Mouse (Mus musculus) midbrain, embryonic 11.5 days (tissue): ENCODE measurements around the gene St8sia2. TPM values are rescaled to one million over a fixed set of nuclear protein-coding genes. Genes with fewer than 3 reads are reported as not detected.

ENCODE experiments used
- ATAC-seq: fragments of 200-750 bp; cut with Nextera tagmentation; 2 replicates; pipeline ENCODE4 v1.8.0; 2017; ENCODE audit warnings: moderate TSS enrichment, moderate library complexity; ENCODE audit not compliant: low FRiP score
- DNase-seq: peaks from one replicate; pipeline ENCODE4 v3.0.0; 2015; ENCODE audit warnings: low spot score; ENCODE audit errors: missing footprints
- H3K27ac ChIP-seq: fragments of 300-500 bp; sonication (generic); 2 replicates; pipeline ENCODE4 v1.5.1; 2014; ENCODE audit warnings: low read depth, low read length
- H3K27me3 ChIP-seq: fragments of 300-500 bp; sonication (generic); 2 replicates; pipeline ENCODE4 v1.6.1; 2014; ENCODE audit warnings: mild to moderate bottlenecking, low read length, moderate library complexity, mixed read lengths; ENCODE audit not compliant: control insufficient read depth, insufficient read depth
- H3K36me3 ChIP-seq: fragments of 300-500 bp; sonication (generic); 2 replicates; pipeline ENCODE4 v1.6.1; 2014; ENCODE audit warnings: mild to moderate bottlenecking, low read length, moderate library complexity, mixed read lengths; ENCODE audit not compliant: control insufficient read depth, insufficient read depth
- H3K4me1 ChIP-seq: fragments of 300-500 bp; sonication (generic); 2 replicates; pipeline ENCODE4 v1.6.1; 2014; ENCODE audit warnings: low read length; ENCODE audit not compliant: control insufficient read depth, insufficient read depth
- H3K4me2 ChIP-seq: fragments of 300-500 bp; sonication (generic); 2 replicates; pipeline ENCODE4 v1.6.1; 2014; ENCODE audit warnings: mild to moderate bottlenecking, moderate library complexity
- H3K4me3 ChIP-seq: fragments of 300-500 bp; sonication (generic); 2 replicates; pipeline ENCODE4 v1.5.1; 2014; ENCODE audit warnings: low read depth, low read length
- H3K9ac ChIP-seq: fragments of 300-500 bp; sonication (generic); 2 replicates; pipeline ENCODE4 v1.6.1; 2014; ENCODE audit warnings: low read length
- H3K9me3 ChIP-seq: fragments of 300-500 bp; sonication (generic); 2 replicates; pipeline ENCODE4 v1.6.1; 2016; ENCODE audit warnings: low read length; ENCODE audit not compliant: control insufficient read depth
- WGBS: fragments of 180-500 bp; shearing (Covaris S2); extraction: QIAGEN DNeasy Blood & Tissue Kit; methylation state at CpG from one replicate; pipeline ENCODE4 v1.1.7; 2014; 5-methylcytosine and 5-hydroxymethylcytosine counted together
- polyA plus RNA-seq: library from polyadenylated mRNA; unstranded; fragments of >200 nt; fragmentation: Nextera tagmentation; extraction: Ambion mirVana; gene quantifications from 2 replicates; pipeline ENCODE4 v1.2.1, GENCODE M21; 2014

Gene St8sia2
- polyA plus RNA-seq, 1 experiment from 2014 or later = 40.2 TPM

DNA sequence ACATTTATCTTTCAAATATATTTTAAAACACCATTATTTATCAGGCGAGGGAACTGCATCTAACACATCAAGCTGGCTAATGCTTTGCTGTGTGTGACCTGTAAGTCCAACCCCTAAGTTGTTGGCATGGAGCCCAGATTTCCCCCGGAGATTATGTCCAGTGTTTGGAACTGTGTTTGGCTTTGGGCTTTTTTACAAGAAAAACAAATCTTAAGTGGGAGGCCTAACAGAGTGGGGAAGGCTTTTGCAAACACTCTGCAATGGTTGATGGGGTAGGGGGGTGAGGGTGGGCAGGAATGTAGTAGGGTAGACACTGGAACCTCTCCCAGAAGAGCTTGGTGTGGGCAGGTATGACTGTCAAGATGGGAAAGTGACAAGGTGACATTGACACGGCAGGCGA, 71.8 kb downstream of the St8sia2 start:
- Histone ChIP-seq H3K4me3 (no peak overlapping the region), H3K27ac (no peak overlapping the region), H3K36me3 (peaks cover 21% of the 10 kb centered on the region; the same call in 1 of the 2 replicates), H3K9me3 (no peaks in the 10 kb centered on the region), H3K9ac (no peak overlapping the region), H3K4me2 (no peak overlapping the region), H3K27me3 (no peaks in the 10 kb centered on the region), H3K4me1 (no peaks in the 10 kb centered on the region; the same call in 1 of the 2 replicates)
- 82% methylated on average over 4 of the region's 4 CpGs for WGBS
- no peak for DNase-seq
- peak; percentile 48; the same call in 1 of the 2 replicates for ATAC-seq

DNA sequence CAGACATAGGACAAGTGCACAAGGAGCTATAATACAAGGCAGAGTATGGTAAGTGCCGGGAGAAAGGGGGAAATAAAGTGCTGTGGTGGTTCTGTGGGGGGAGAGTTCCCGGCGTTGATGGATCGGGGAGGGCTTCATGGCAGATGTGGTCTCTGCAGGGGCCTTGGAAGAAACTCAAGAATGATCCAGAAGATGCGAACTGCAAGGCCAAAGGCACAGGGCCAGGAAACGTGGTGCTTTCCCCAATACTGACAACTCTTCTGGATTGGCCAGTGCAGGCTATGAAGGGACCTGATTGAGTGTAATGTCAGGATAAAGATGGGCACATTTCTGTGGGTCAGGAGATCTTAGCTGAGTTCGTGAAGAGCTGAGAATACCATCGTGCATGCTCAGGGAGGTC, 74.3 kb downstream of the St8sia2 start:
- Histone ChIP-seq H3K27me3 (no peaks in the 10 kb centered on the region), H3K4me2 (no peak overlapping the region), H3K4me3 (no peak overlapping the region), H3K36me3 (peaks cover 16% of the 10 kb centered on the region; the same call in 1 of the 2 replicates), H3K27ac (no peak overlapping the region), H3K9ac (no peak overlapping the region), H3K4me1 (no peaks in the 10 kb centered on the region; the same call in 1 of the 2 replicates), H3K9me3 (no peaks in the 10 kb centered on the region)
- 93% methylated on average over 8 of the region's 8 CpGs for WGBS
- no peak for ATAC-seq
- no peak for DNase-seq

DNA sequence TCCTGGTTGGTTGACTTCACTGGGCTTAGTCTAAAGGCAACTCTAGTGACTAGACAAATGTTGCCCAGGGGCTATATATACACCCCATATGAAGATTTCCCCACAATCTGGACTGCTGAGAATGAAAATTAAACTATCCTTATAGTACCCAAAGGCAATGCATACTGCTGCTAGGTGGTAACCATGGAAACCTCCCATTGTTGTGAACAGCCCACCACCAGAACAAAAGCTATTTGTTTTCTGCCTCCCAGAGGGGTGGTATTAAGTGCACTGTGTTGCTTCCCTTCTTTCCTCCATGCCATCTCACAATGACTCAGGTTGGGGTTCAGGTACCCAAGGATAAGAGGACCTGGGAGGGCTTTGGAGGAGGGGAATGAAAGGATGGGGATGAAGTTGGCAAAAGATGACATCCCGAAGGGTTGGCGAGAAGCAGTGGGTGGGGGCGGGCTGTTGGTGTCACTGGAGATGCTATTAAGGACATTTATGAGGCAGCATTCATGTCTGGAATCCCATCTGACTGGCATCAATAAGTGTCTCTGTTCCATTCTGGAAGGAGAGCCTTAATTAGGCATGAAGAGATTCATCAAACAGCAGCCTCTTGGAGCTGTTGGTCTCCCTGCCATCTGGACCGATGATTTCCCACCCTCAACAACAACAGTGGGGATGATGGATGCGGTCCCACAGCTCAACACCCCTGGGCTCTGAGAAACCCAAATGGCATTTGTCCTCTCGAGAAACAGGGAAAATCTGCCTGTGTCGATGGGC, 75.3 kb downstream of the St8sia2 start:
- no peak for DNase-seq
- Histone ChIP-seq H3K4me1 (no peaks in the 10 kb centered on the region; the same call in 1 of the 2 replicates), H3K27ac (no peak overlapping the region), H3K27me3 (no peaks in the 10 kb centered on the region), H3K36me3 (peaks cover 14% of the 10 kb centered on the region; the same call in 1 of the 2 replicates), H3K9ac (no peak overlapping the region), H3K9me3 (no peaks in the 10 kb centered on the region), H3K4me3 (no peak overlapping the region), H3K4me2 (no peak overlapping the region)
- WGBS = 92% methylated on average over 7 of the region's 7 CpGs
- ATAC-seq = 0 out of 2 replicates have a peak, but pooled peaks have one; percentile 39

DNA sequence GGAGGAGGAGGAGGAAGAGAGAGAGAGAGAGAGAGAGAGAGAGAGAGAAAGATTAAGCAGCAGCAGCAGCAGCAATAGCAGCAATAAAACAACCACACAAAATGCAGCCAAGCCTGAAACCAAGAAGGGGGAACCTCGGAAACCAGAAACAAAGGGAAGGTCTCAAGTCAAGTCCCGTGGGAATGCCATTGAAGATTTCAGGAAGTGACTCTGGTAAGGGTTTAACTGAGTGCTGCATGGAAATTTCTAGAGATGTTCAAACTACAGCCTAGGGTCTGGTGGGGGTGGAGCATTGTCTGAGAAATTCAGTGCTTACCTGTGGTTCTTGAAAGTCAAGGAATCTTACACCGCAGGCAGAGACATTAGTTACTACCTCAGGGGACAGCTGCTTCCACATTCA, 77.4 kb downstream of the St8sia2 start:
- Histone ChIP-seq H3K9me3 (no peaks in the 10 kb centered on the region), H3K36me3 (0 out of 2 replicates have a peak, but pooled peaks cover 2% of the 10 kb centered on the region), H3K9ac (no peak overlapping the region), H3K27ac (no peak overlapping the region), H3K4me2 (no peak overlapping the region), H3K4me1 (no peaks in the 10 kb centered on the region), H3K4me3 (no peak overlapping the region), H3K27me3 (no peaks in the 10 kb centered on the region)
- ATAC-seq (no peak), DNase-seq (no peak)
- 57% methylated on average over 3 of the region's 3 CpGs for WGBS

DNA sequence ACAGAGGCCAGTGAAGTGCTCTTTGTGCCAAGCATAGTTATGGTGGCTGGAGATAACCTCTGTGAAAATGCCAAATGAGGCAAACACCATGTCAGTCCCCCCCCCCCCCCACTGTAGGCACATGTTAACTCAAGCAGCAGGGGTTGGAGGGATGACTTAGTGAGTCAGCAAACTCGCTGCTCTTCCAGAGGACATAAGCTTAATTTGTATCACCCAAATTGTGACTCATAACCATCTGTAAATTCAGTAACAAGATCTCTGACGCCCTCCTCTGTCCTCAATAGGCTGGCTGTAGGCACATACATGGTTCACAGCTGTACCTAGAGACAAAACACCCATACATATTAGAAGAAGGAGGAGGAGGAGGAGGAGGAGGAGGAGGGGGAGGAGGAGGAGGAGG, 77.8 kb downstream of the St8sia2 start:
- WGBS = 86% methylated on average over 2 of the region's 2 CpGs
- no peak overlapping the region for H3K9ac ChIP-seq

DNA sequence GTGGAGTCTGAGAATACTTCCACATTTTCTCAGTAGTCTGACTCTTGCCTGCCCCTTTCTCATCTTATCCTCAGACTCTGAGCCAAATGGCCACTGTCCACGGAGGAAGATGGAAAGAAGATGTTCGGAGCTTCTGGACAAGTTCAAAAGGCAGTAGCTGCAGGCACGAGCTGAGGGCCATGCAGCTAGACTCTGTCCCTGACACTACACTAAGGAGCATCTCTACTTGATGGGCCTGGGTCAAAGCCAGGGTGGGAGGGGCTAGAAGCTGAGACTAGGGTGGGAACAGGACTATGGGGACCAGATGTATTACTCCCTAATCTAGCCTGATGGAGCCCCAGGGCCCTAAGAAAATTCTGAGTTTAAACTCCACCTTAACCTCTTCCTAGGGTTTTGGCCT, 80.5 kb downstream of the St8sia2 start:
- Histone ChIP-seq H3K4me2 (no peak overlapping the region), H3K27ac (no peak overlapping the region), H3K9me3 (no peaks in the 10 kb centered on the region), H3K36me3 (no peaks in the 10 kb centered on the region), H3K4me3 (no peak overlapping the region), H3K27me3 (no peaks in the 10 kb centered on the region), H3K9ac (no peak overlapping the region), H3K4me1 (no peaks in the 10 kb centered on the region)
- ATAC-seq (no peak), DNase-seq (peak; percentile 44)
- 80% methylated on average over 3 of the region's 3 CpGs for WGBS

More for the DNA sequence above, 77.8 kb downstream of the St8sia2 start:
- Histone ChIP-seq H3K4me1 (no peaks in the 10 kb centered on the region), H3K4me3 (no peak overlapping the region), H3K9me3 (no peaks in the 10 kb centered on the region), H3K27me3 (no peaks in the 10 kb centered on the region), H3K27ac (no peak overlapping the region), H3K4me2 (no peak overlapping the region), H3K36me3 (0 out of 2 replicates have a peak, but pooled peaks cover 2% of the 10 kb centered on the region)
- no peak for DNase-seq
- ATAC-seq = no peak

DNA sequence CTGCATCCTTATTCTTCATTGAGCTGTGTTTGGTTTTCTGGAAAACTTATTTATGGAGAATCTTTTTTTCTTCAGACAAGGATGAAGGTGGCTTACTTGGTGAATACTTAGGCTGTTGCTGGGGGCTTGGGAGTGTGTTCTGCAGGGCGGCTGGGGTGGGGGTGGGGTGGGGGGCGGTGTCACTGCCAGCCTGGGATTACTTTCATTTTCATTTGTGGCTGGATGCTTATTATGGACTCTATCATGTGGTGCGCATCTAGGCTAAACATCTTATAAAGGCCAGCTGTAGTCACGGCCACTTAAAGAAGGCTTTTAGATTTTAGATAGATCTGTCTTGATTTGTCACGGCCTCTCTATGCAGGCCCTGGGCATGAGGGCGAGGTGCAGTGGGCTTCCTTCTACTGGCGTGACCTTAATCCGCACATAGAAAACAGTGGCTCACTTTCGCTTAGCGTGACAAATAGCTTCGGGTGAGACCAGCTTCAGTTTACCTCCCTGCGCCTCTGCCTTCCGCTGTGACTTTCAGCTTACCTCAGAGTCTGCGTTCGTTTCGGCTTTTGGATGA, 92.5 kb downstream of the St8sia2 start:
- no peaks in the 10 kb centered on the region for H3K27me3 ChIP-seq
- peaks cover 16% of the 10 kb centered on the region for H3K4me1 ChIP-seq
- H3K36me3 ChIP-seq = no peaks in the 10 kb centered on the region
- peak overlapping the region; percentile 14; the same call in 1 of the 2 replicates for H3K4me2 ChIP-seq
- H3K9ac ChIP-seq = no peak overlapping the region
- H3K4me3 ChIP-seq = no peak overlapping the region
- DNase-seq (no peak), ATAC-seq (peak; percentile 66)
- 53% methylated on average over 16 of the region's 16 CpGs for WGBS
- H3K9me3 ChIP-seq = no peaks in the 10 kb centered on the region
- no peak overlapping the region; the same call in 1 of the 2 replicates for H3K27ac ChIP-seq

DNA sequence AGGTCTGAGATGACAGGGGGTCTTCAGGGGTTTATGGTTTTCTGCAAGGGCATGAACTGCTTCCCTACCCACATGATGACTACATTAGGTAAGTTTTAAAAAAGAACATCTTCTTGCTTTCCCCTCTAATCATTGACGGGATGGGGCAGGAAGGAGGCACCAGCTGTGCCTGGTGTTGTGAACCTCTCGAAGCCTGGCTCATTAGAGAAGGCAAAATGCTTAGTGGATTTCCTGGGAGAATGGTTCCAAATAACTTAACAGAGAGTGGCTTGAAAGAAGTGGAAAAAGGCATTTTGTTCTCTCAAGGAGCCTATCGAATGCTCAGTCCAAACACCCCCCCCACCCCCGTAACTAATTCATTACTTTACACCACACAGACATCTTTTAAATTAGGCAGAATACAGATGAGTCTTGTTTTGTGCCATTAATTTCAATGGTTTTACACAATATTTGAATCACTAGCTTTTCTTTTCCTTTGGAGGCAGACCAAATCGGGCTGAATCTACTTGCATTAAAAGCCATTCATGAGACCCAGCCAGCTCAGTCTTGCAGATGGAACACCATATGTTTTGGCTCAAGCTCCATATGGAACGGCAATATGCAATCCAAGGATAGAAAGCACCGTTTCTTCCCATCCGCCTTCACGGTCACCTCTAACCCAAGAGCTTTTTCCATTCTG, 95.7 kb downstream of the St8sia2 start:
- no peak for DNase-seq
- 68% methylated on average over 9 of the region's 9 CpGs for WGBS
- no peak overlapping the region for H3K27ac ChIP-seq

DNA sequence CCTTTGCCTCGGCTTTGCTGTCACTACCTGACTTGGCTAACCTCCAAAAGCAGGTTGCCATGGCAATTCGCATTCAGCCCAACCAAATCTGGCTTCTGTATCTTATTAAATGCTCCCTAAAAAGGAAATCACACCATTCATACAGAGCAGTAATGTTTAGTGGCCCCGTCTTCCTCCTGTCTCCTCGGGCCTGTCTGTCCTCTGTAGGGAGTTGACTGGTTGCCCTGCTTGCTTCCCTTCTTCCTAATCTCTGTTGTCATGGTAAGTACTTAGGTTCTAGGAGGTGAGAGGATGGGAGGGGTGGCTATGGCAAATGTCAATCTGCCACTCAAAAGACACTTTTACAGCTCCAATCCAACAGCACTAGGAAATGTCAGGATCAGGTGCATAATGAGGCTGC, 101.6 kb downstream of the St8sia2 start:
- H3K36me3 ChIP-seq = no peaks in the 10 kb centered on the region
- no peak overlapping the region for H3K4me2 ChIP-seq
- peaks cover 6% of the 10 kb centered on the region for H3K4me1 ChIP-seq
- H3K9ac ChIP-seq = no peak overlapping the region
- H3K27me3 ChIP-seq = no peaks in the 10 kb centered on the region
- H3K4me3 ChIP-seq = no peak overlapping the region
- 22% methylated on average over 4 of the region's 4 CpGs for WGBS
- no peak for DNase-seq
- 0 out of 2 replicates have a peak, but pooled peaks have one; percentile 9 for ATAC-seq
- no peaks in the 10 kb centered on the region for H3K9me3 ChIP-seq
- H3K27ac ChIP-seq = no peak overlapping the region

More for the DNA sequence above, 95.7 kb downstream of the St8sia2 start:
- no peaks in the 10 kb centered on the region for H3K36me3 ChIP-seq
- no peak overlapping the region for H3K4me2 ChIP-seq
- H3K27me3 ChIP-seq = no peaks in the 10 kb centered on the region
- ATAC-seq = peak; percentile 38; the same call in 1 of the 2 replicates
- peaks cover 16% of the 10 kb centered on the region for H3K4me1 ChIP-seq
- H3K4me3 ChIP-seq = no peak overlapping the region
- no peaks in the 10 kb centered on the region for H3K9me3 ChIP-seq
- no peak overlapping the region for H3K9ac ChIP-seq
